14 mouse cellular contexts compared by ENCODE assay signal in the genomic region with DNA sequence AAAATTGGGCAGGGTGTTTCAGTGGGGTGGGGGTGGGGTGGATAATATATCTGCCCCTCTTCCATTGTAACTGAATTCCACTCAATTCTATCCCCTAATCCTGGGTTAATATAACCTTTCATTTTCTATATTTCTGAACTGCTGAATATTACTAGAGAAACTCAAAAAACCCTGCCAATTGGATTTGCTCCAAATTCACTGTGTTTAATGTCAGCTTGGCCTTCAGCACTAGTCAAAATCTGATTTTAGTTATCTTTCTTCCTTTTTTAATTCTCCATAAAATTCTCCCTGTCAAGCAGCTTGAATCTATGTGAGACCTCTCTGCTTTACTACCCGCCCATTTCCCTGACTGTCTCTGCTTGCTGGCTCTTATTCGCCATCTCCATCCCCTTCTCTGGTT.
"Had no signal": no experiment of that assay in that cellular context is flagged by ENCODE, and none has a peak within 500 bp of the region (broad histone marks: within the 10 kb centered on the region; RNA-seq: fewer than 3 reads in every experiment).

No protein-coding gene starts in this region.

- H3K9me3 ChIP-seq: kidney, embryonic 15.5 days; liver, embryonic 13.5 days; neural tube, embryonic 13.5 days had no signal

- DNase-seq: kidney, postnatal 14 days; liver; liver, embryonic 13.5 days; liver, postnatal 0 days; lung, postnatal 36 days; midbrain, embryonic 14.5 days; retina, postnatal 1 day; right cerebral cortex, postnatal 4 days; spleen, adult 18-20 months; thymus, adult 2 months; thymus, postnatal 25 days had no signal

- H3K9ac ChIP-seq: kidney, embryonic 15.5 days; liver, embryonic 13.5 days; liver, postnatal 0 days; neural tube, embryonic 13.5 days had no signal

- H3K4me3 ChIP-seq: kidney, embryonic 15.5 days; left cerebral cortex, adult 2 months; liver, embryonic 13.5 days; neural tube, embryonic 13.5 days had no signal

- H3K4me2 ChIP-seq: kidney, embryonic 15.5 days; liver, embryonic 13.5 days; neural tube, embryonic 13.5 days had no signal

- ATAC-seq: liver, postnatal 0 days had no signal

- H3K27ac ChIP-seq: kidney, embryonic 15.5 days; left cerebral cortex, adult 2 months; liver, embryonic 13.5 days; neural tube, embryonic 13.5 days had no signal

- H3K27me3 ChIP-seq: kidney, embryonic 15.5 days; liver, embryonic 13.5 days; neural tube, embryonic 13.5 days had no signal

- H3K4me1 ChIP-seq: kidney, embryonic 15.5 days; liver, embryonic 13.5 days; neural tube, embryonic 13.5 days had no signal

- H3K36me3 ChIP-seq: kidney, embryonic 15.5 days; liver, embryonic 13.5 days; neural tube, embryonic 13.5 days had no signal
